Mouse (Mus musculus) thymus, postnatal 14 days (tissue): Measurements from ENCODE around the gene 1500009C09Rik.

Experiments used
- DNase-seq: peaks from one replicate; pipeline ENCODE4 v3.0.0; 2021

Gene 1500009C09Rik

GRCm38 (mm10) chr15:82252097-82252496 is at the start of gene 1500009C09Rik:
Gene 1500009C09Rik, plus strand, starts transcription at chr15:82252397.
- no peak for DNase-seq

- DNase-seq, result no peak
These were observed 49.1 kb upstream of the 1500009C09Rik start for GRCm38 (mm10) chr15:82203090-82203489.

- no peak for DNase-seq
These were observed 48.4 kb upstream of the 1500009C09Rik start for GRCm38 (mm10) chr15:82203611-82204351.

- no peak for DNase-seq
These were observed 47.4 kb upstream of the 1500009C09Rik start for GRCm38 (mm10) chr15:82204680-82205371.

- no peak for DNase-seq
These were observed 45.7 kb upstream of the 1500009C09Rik start for GRCm38 (mm10) chr15:82206365-82207104.

- no peak for DNase-seq
These were observed 45.1 kb upstream of the 1500009C09Rik start for GRCm38 (mm10) chr15:82207105-82207459.

GRCm38 (mm10) chr15:82207504-82208219 is 44.5 kb upstream of the 1500009C09Rik start:
- no peak for DNase-seq

- no peak for DNase-seq
These were observed 43.9 kb upstream of the 1500009C09Rik start for GRCm38 (mm10) chr15:82208307-82208706.

- DNase-seq, result no peak
These were observed 42.7 kb upstream of the 1500009C09Rik start for GRCm38 (mm10) chr15:82209295-82210050.

- no peak for DNase-seq
These were observed 41.4 kb upstream of the 1500009C09Rik start for GRCm38 (mm10) chr15:82210801-82211200.

- no peak for DNase-seq
These were observed 40.9 kb upstream of the 1500009C09Rik start for GRCm38 (mm10) chr15:82211281-82211680.

GRCm38 (mm10) chr15:82211911-82212751 is 40.1 kb upstream of the 1500009C09Rik start:
- no peak for DNase-seq

- no peak for DNase-seq
These were observed 39.5 kb upstream of the 1500009C09Rik start, which contains the start of gene Shisa8 for GRCm38 (mm10) chr15:82212752-82213063. Gene Shisa8, minus strand, starts transcription at chr15:82212815.

GRCm38 (mm10) chr15:82213222-82213621 is 39.0 kb upstream of the 1500009C09Rik start:
- DNase-seq, result no peak

- DNase-seq, result no peak
These were observed 36.7 kb upstream of the 1500009C09Rik start for GRCm38 (mm10) chr15:82215332-82216046.

- DNase-seq, result no peak
These were observed 35.9 kb upstream of the 1500009C09Rik start for GRCm38 (mm10) chr15:82216142-82216827.

- no peak for DNase-seq
These were observed 35.2 kb upstream of the 1500009C09Rik start for GRCm38 (mm10) chr15:82217039-82217438.

GRCm38 (mm10) chr15:82217980-82218379 is 34.2 kb upstream of the 1500009C09Rik start:
- DNase-seq, result no peak

- DNase-seq, result no peak
These were observed 33.2 kb upstream of the 1500009C09Rik start for GRCm38 (mm10) chr15:82218778-82219666.
